Mouse (Mus musculus) liver, embryonic 12.5 days (tissue): ENCODE results near the gene Slc17a5. TPM values are rescaled to one million over a fixed set of nuclear protein-coding genes. Genes with fewer than 3 reads are reported as not detected.
A peak's percentile ranks its signal among the peaks of the same experiment; 100 is the strongest.

ENCODE experiments used
- ATAC-seq: fragments of 200-750 bp; cut with Nextera tagmentation; 2 replicates; pipeline ENCODE4 v1.8.0; 2017; ENCODE audit warnings: moderate number of reproducible peaks, mild to moderate bottlenecking, moderate library complexity
- H3K27ac ChIP-seq: fragments of 300-500 bp; sonication (generic); 2 replicates; pipeline ENCODE4 v1.5.1; 2016; ENCODE audit warnings: mild to moderate bottlenecking
- H3K27me3 ChIP-seq: fragments of 300-500 bp; sonication (generic); replicated peaks from 2 replicates; pipeline ENCODE4 v1.6.1; 2016; ENCODE audit warnings: mild to moderate bottlenecking, moderate library complexity
- H3K36me3 ChIP-seq: fragments of 300-500 bp; sonication (generic); 2 replicates; pipeline ENCODE4 v1.6.1; 2016; ENCODE audit warnings: mild to moderate bottlenecking, moderate library complexity
- H3K4me1 ChIP-seq: fragments of 300-500 bp; sonication (generic); 2 replicates; pipeline ENCODE4 v1.6.1; 2016
- H3K4me2 ChIP-seq: fragments of 300-500 bp; sonication (generic); 2 replicates; pipeline ENCODE4 v1.6.1; 2016; ENCODE audit warnings: mild to moderate bottlenecking, moderate library complexity
- H3K4me3 ChIP-seq: fragments of 300-500 bp; sonication (generic); 2 replicates; pipeline ENCODE4 v1.5.1; 2016; ENCODE audit warnings: mild to moderate bottlenecking, moderate library complexity
- H3K9ac ChIP-seq: fragments of 300-500 bp; sonication (generic); 2 replicates; pipeline ENCODE4 v1.6.1; 2016; ENCODE audit warnings: mild to moderate bottlenecking, moderate library complexity
- H3K9me3 ChIP-seq: fragments of 300-500 bp; sonication (generic); replicated peaks from 2 replicates; pipeline ENCODE4 v1.6.1; 2016; ENCODE audit warnings: mild to moderate bottlenecking, moderate library complexity
- WGBS: fragments of 180-500 bp; shearing (Covaris S2); methylation state at CpG from one replicate; pipeline ENCODE4 v1.1.7; 2016; ENCODE audit not compliant: insufficient replicate concordance; 5-methylcytosine and 5-hydroxymethylcytosine counted together
- polyA plus RNA-seq: library from polyadenylated mRNA; unstranded; fragments of >200 nt; fragmentation: Nextera tagmentation; extraction: Ambion mirVana; gene quantifications from 2 replicates; pipeline ENCODE4 v1.2.1, GENCODE M21; 2016

The Slc17a5 gene
- polyA plus RNA-seq, 1 experiment from 2014 or later = 5.6 TPM

GRCm38 (mm10) chr9:78511705-78512104 is 76.1 kb downstream of the Slc17a5 start:
- no peak overlapping the region for H3K27ac ChIP-seq
- ATAC-seq = no peak
- H3K4me1 ChIP-seq = peaks cover 52% of the 10 kb centered on the region
- no peak overlapping the region for H3K9ac ChIP-seq
- no peaks in the 10 kb centered on the region for H3K9me3 ChIP-seq
- no peaks in the 10 kb centered on the region for H3K36me3 ChIP-seq
- no peak overlapping the region for H3K4me2 ChIP-seq
- H3K27me3 ChIP-seq = no peaks in the 10 kb centered on the region
- 82% methylated on average over 5 of the region's 5 CpGs for WGBS
- no peak overlapping the region for H3K4me3 ChIP-seq

GRCm38 (mm10) chr9:78508106-78508786 is 79.6 kb downstream of the Slc17a5 start:
- H3K4me1 ChIP-seq = peaks cover 37% of the 10 kb centered on the region
- H3K9ac ChIP-seq = no peak overlapping the region
- no peaks in the 10 kb centered on the region for H3K36me3 ChIP-seq
- no peak overlapping the region for H3K4me2 ChIP-seq
- peaks cover 10% of the 10 kb centered on the region; the same call in 1 of the 2 replicates for H3K27me3 ChIP-seq
- ATAC-seq = no peak
- no peak overlapping the region for H3K27ac ChIP-seq
- no peak overlapping the region for H3K4me3 ChIP-seq
- no peaks in the 10 kb centered on the region for H3K9me3 ChIP-seq
- WGBS = 66% methylated on average over 16 of the region's 16 CpGs

GRCm38 (mm10) chr9:78506722-78507077 is 81.1 kb downstream of the Slc17a5 start:
- no peak for ATAC-seq
- peak overlapping the region; percentile 45 for H3K4me2 ChIP-seq
- no peaks in the 10 kb centered on the region for H3K9me3 ChIP-seq
- no peaks in the 10 kb centered on the region for H3K36me3 ChIP-seq
- H3K4me3 ChIP-seq = 0 out of 2 replicates have a peak overlapping the region, but pooled peaks have one; percentile 0
- peak overlapping the region; percentile 63 for H3K27ac ChIP-seq
- H3K9ac ChIP-seq = peak overlapping the region; percentile 50; the same call in 1 of the 2 replicates
- peaks cover 12% of the 10 kb centered on the region; the same call in 1 of the 2 replicates for H3K27me3 ChIP-seq
- 57% methylated on average over 7 of the region's 7 CpGs for WGBS
- peaks cover 35% of the 10 kb centered on the region for H3K4me1 ChIP-seq

GRCm38 (mm10) chr9:78506002-78506721 is 81.7 kb downstream of the Slc17a5 start:
- H3K4me2 ChIP-seq = peak overlapping the region; percentile 45

GRCm38 (mm10) chr9:78505223-78505622 is 82.6 kb downstream of the Slc17a5 start:
- Histone ChIP-seq H3K4me1 (peaks cover 35% of the 10 kb centered on the region), H3K4me2 (no peak overlapping the region), H3K9me3 (no peaks in the 10 kb centered on the region), H3K36me3 (no peaks in the 10 kb centered on the region), H3K27ac (no peak overlapping the region), H3K27me3 (peaks cover 12% of the 10 kb centered on the region; the same call in 1 of the 2 replicates), H3K9ac (no peak overlapping the region), H3K4me3 (no peak overlapping the region)
- WGBS = 78% methylated on average over 6 of the region's 6 CpGs
- ATAC-seq = no peak

More at GRCm38 (mm10) chr9:78506002-78506721, 81.7 kb downstream of the Slc17a5 start:
- Histone ChIP-seq H3K9me3 (no peaks in the 10 kb centered on the region), H3K9ac (peak overlapping the region; percentile 50; the same call in 1 of the 2 replicates), H3K4me3 (0 out of 2 replicates have a peak overlapping the region, but pooled peaks have one; percentile 0), H3K4me1 (peaks cover 35% of the 10 kb centered on the region), H3K36me3 (no peaks in the 10 kb centered on the region), H3K27me3 (peaks cover 12% of the 10 kb centered on the region; the same call in 1 of the 2 replicates), H3K27ac (peak overlapping the region; percentile 63)
- peak; percentile 86 for ATAC-seq
- 17% methylated on average over 11 of the region's 11 CpGs for WGBS

- no peaks in the 10 kb centered on the region for H3K36me3 ChIP-seq
- no peak for ATAC-seq
- H3K9ac ChIP-seq = no peak overlapping the region
- H3K27ac ChIP-seq = no peak overlapping the region
- H3K4me3 ChIP-seq = no peak overlapping the region
- no peaks in the 10 kb centered on the region for H3K9me3 ChIP-seq
- 59% methylated on average over 3 of the region's 3 CpGs for WGBS
- peaks cover 35% of the 10 kb centered on the region for H3K4me1 ChIP-seq
- no peak overlapping the region for H3K4me2 ChIP-seq
- H3K27me3 ChIP-seq = peaks cover 12% of the 10 kb centered on the region; the same call in 1 of the 2 replicates
These were observed 83.2 kb downstream of the Slc17a5 start for GRCm38 (mm10) chr9:78504679-78505078.

- Histone ChIP-seq H3K4me1 (peaks cover 35% of the 10 kb centered on the region), H3K27me3 (peaks cover 12% of the 10 kb centered on the region; the same call in 1 of the 2 replicates), H3K9ac (no peak overlapping the region), H3K4me2 (no peak overlapping the region), H3K27ac (no peak overlapping the region), H3K36me3 (no peaks in the 10 kb centered on the region), H3K4me3 (no peak overlapping the region), H3K9me3 (no peaks in the 10 kb centered on the region)
- ATAC-seq = no peak
- 58% methylated on average over 4 of the region's 4 CpGs for WGBS
These were observed 83.7 kb downstream of the Slc17a5 start for GRCm38 (mm10) chr9:78504133-78504532.

- Histone ChIP-seq H3K27ac (no peak overlapping the region), H3K4me1 (peaks cover 30% of the 10 kb centered on the region), H3K9me3 (no peaks in the 10 kb centered on the region), H3K4me2 (no peak overlapping the region), H3K36me3 (no peaks in the 10 kb centered on the region), H3K27me3 (peaks cover 12% of the 10 kb centered on the region; the same call in 1 of the 2 replicates), H3K4me3 (no peak overlapping the region), H3K9ac (no peak overlapping the region)
- ATAC-seq = no peak
- 26% methylated on average over 6 of the region's 6 CpGs for WGBS
These were observed 84.4 kb downstream of the Slc17a5 start for GRCm38 (mm10) chr9:78503223-78504079.

GRCm38 (mm10) chr9:78501284-78501683 is 86.6 kb downstream of the Slc17a5 start:
- 71% methylated on average over 4 of the region's 4 CpGs for WGBS
- H3K4me2 ChIP-seq = no peak overlapping the region
- ATAC-seq = no peak
- H3K9ac ChIP-seq = no peak overlapping the region
- H3K27ac ChIP-seq = no peak overlapping the region
- peaks cover 13% of the 10 kb centered on the region for H3K4me1 ChIP-seq
- no peak overlapping the region for H3K4me3 ChIP-seq
- peaks cover 12% of the 10 kb centered on the region; the same call in 1 of the 2 replicates for H3K27me3 ChIP-seq
- no peaks in the 10 kb centered on the region for H3K36me3 ChIP-seq
- H3K9me3 ChIP-seq = no peaks in the 10 kb centered on the region

GRCm38 (mm10) chr9:78500386-78500785 is 87.5 kb downstream of the Slc17a5 start:
- no peak overlapping the region for H3K4me3 ChIP-seq
- 60% methylated on average over 3 of the region's 3 CpGs for WGBS

GRCm38 (mm10) chr9:78493171-78493570 is 94.7 kb downstream of the Slc17a5 start:
- H3K9me3 ChIP-seq = no peaks in the 10 kb centered on the region
- H3K27ac ChIP-seq = no peak overlapping the region
- no peak for ATAC-seq
- H3K4me1 ChIP-seq = peaks cover 11% of the 10 kb centered on the region
- H3K36me3 ChIP-seq = no peaks in the 10 kb centered on the region
- H3K9ac ChIP-seq = no peak overlapping the region
- no peaks in the 10 kb centered on the region; the same call in 1 of the 2 replicates for H3K27me3 ChIP-seq
- no peak overlapping the region for H3K4me3 ChIP-seq
- WGBS = 76% methylated on average over 7 of the region's 7 CpGs
- no peak overlapping the region for H3K4me2 ChIP-seq

More at GRCm38 (mm10) chr9:78500386-78500785, 87.5 kb downstream of the Slc17a5 start:
- no peak overlapping the region for H3K4me2 ChIP-seq
- no peak for ATAC-seq
- H3K27ac ChIP-seq = no peak overlapping the region
- no peak overlapping the region for H3K9ac ChIP-seq
- no peaks in the 10 kb centered on the region for H3K36me3 ChIP-seq
- H3K27me3 ChIP-seq = peaks cover 12% of the 10 kb centered on the region; the same call in 1 of the 2 replicates
- no peaks in the 10 kb centered on the region for H3K9me3 ChIP-seq
- H3K4me1 ChIP-seq = 0 out of 2 replicates have a peak, but pooled peaks cover 6% of the 10 kb centered on the region
